Mouse (Mus musculus) ZHBTc4 (cell line): ENCODE results near the gene Lamb1.
A peak's percentile ranks its signal among the peaks of the same experiment; 100 is the strongest.

Experiments
- DNase-seq: peaks from one replicate; pipeline ENCODE4 v3.0.0-alpha.2; 2011; ENCODE audit warnings: low read depth, low spot score

Gene Lamb1

GRCm38 (mm10) chr12:31265005-31265721, at the start of gene Lamb1:
TSS of gene Lamb1 (plus strand) at chr12:31265234.
- DNase-seq, result peak; percentile 82

- no peak for DNase-seq
Observed at GRCm38 (mm10) chr12:31217232-31217631, 47.8 kb upstream of the Lamb1 start.

GRCm38 (mm10) chr12:31218774-31219173, 46.3 kb upstream of the Lamb1 start:
- no peak for DNase-seq

- no peak for DNase-seq
Observed at GRCm38 (mm10) chr12:31221522-31221921, 43.5 kb upstream of the Lamb1 start.

GRCm38 (mm10) chr12:31222282-31222681, 42.8 kb upstream of the Lamb1 start:
- peak; percentile 45 for DNase-seq

GRCm38 (mm10) chr12:31222741-31223140, 42.3 kb upstream of the Lamb1 start:
- DNase-seq, result peak; percentile 45

GRCm38 (mm10) chr12:31225451-31225850, 39.6 kb upstream of the Lamb1 start:
- DNase-seq, result peak; percentile 96

GRCm38 (mm10) chr12:31227167-31227566, 37.9 kb upstream of the Lamb1 start:
- no peak for DNase-seq

GRCm38 (mm10) chr12:31228878-31229277, 36.2 kb upstream of the Lamb1 start:
- no peak for DNase-seq

GRCm38 (mm10) chr12:31232635-31233034, 32.4 kb upstream of the Lamb1 start:
- no peak for DNase-seq

GRCm38 (mm10) chr12:31235018-31235417, 30.0 kb upstream of the Lamb1 start:
- no peak for DNase-seq

GRCm38 (mm10) chr12:31236861-31237595, 28.0 kb upstream of the Lamb1 start:
- DNase-seq, result no peak

- peak; percentile 30 for DNase-seq
Observed at GRCm38 (mm10) chr12:31239031-31239583, 25.9 kb upstream of the Lamb1 start.

GRCm38 (mm10) chr12:31239798-31240197, 25.2 kb upstream of the Lamb1 start:
- DNase-seq, result no peak

- DNase-seq, result no peak
Observed at GRCm38 (mm10) chr12:31240470-31240869, 24.6 kb upstream of the Lamb1 start, which contains the start of gene Gm6993. TSS of gene Gm6993 (plus strand) at chr12:31240770.

- no peak for DNase-seq
Observed at GRCm38 (mm10) chr12:31241595-31242342, 23.3 kb upstream of the Lamb1 start.

- DNase-seq, result no peak
Observed at GRCm38 (mm10) chr12:31244001-31244400, 21.0 kb upstream of the Lamb1 start.

- DNase-seq, result no peak
Observed at GRCm38 (mm10) chr12:31244691-31245090, 20.3 kb upstream of the Lamb1 start.

GRCm38 (mm10) chr12:31246153-31246552, 18.9 kb upstream of the Lamb1 start:
- no peak for DNase-seq

GRCm38 (mm10) chr12:31246615-31247014, 18.4 kb upstream of the Lamb1 start:
- DNase-seq, result no peak

- no peak for DNase-seq
Observed at GRCm38 (mm10) chr12:31248165-31248564, 16.9 kb upstream of the Lamb1 start.

- DNase-seq, result no peak
Observed at GRCm38 (mm10) chr12:31248681-31249080, 16.4 kb upstream of the Lamb1 start.
